Mouse (Mus musculus) liver, embryonic 15.5 days (tissue): ENCODE measurements around the gene Cenpu. TPM values are rescaled to one million over a fixed set of nuclear protein-coding genes. Genes with fewer than 3 reads are reported as not detected.

Experiments used
- ATAC-seq: fragments of 200-750 bp; cut with Nextera tagmentation; 2 replicates; pipeline ENCODE4 v1.8.0; 2017; ENCODE audit warnings: moderate number of reproducible peaks, mild to moderate bottlenecking, moderate library complexity; ENCODE audit not compliant: insufficient read depth
- H3K27ac ChIP-seq: fragments of 300-500 bp; sonication (generic); replicated peaks from 2 replicates; pipeline ENCODE4 v1.5.1; 2015; ENCODE audit warnings: mild to moderate bottlenecking, inconsistent platforms
- H3K27me3 ChIP-seq: fragments of 300-500 bp; sonication (generic); 2 replicates; pipeline ENCODE4 v1.6.1; 2015; ENCODE audit warnings: mild to moderate bottlenecking, inconsistent platforms
- H3K36me3 ChIP-seq: fragments of 300-500 bp; sonication (generic); replicated peaks from 2 replicates; pipeline ENCODE4 v1.6.1; 2015; ENCODE audit warnings: moderate library complexity, mild to moderate bottlenecking, inconsistent platforms
- H3K4me1 ChIP-seq: fragments of 300-500 bp; sonication (generic); replicated peaks from 2 replicates; pipeline ENCODE4 v1.6.1; 2015; ENCODE audit warnings: inconsistent platforms
- H3K4me2 ChIP-seq: fragments of 300-500 bp; sonication (generic); 2 replicates; pipeline ENCODE4 v1.6.1; 2015; ENCODE audit warnings: moderate library complexity, mild to moderate bottlenecking, inconsistent platforms
- H3K4me3 ChIP-seq: fragments of 300-500 bp; sonication (generic); replicated peaks from 2 replicates; pipeline ENCODE4 v1.5.1; 2015; ENCODE audit warnings: mild to moderate bottlenecking, inconsistent platforms
- H3K9ac ChIP-seq: fragments of 300-500 bp; sonication (generic); 2 replicates; pipeline ENCODE4 v1.6.1; 2015; ENCODE audit warnings: moderate library complexity, mild to moderate bottlenecking, inconsistent platforms
- H3K9me3 ChIP-seq: fragments of 300-500 bp; sonication (generic); replicated peaks from 2 replicates; pipeline ENCODE4 v1.6.1; 2016; ENCODE audit warnings: inconsistent platforms
- WGBS: fragments of 180-500 bp; shearing (Covaris S2); methylation state at CpG from one replicate; pipeline ENCODE4 v1.1.7; 2015; ENCODE audit warnings: mixed read lengths; ENCODE audit not compliant: insufficient replicate concordance; 5-methylcytosine and 5-hydroxymethylcytosine counted together
- polyA plus RNA-seq: library from polyadenylated mRNA; unstranded; fragments of >200 nt; fragmentation: Nextera tagmentation; extraction: Ambion mirVana; gene quantifications from 2 replicates; pipeline ENCODE4 v1.2.1, GENCODE M21; 2015

Cenpu gene
- polyA plus RNA-seq = 13.9 and 14.7 TPM in 2 replicates

GRCm38 (mm10) chr8:46551615-46552440, at the start of gene Cenpu:
Gene Cenpu, plus strand, starts transcription at chr8:46552028.
- peak within 1 kb of the TSS; percentile 70 for H3K9ac ChIP-seq
- under 1% methylated on average over 50 of the region's 50 CpGs for WGBS
- ATAC-seq = peak; percentile 89
- H3K9me3 ChIP-seq = no peaks in the 10 kb centered on the region
- no peaks in the 10 kb centered on the region for H3K27me3 ChIP-seq
- H3K36me3 ChIP-seq = peaks cover 22% of the 10 kb centered on the region
- H3K4me1 ChIP-seq = peaks cover 52% of the 10 kb centered on the region
- peak within 1 kb of the TSS; percentile 83 for H3K4me3 ChIP-seq
- peak within 1 kb of the TSS; percentile 85 for H3K4me2 ChIP-seq
- H3K27ac ChIP-seq = peak within 1 kb of the TSS; percentile 95

- Histone ChIP-seq H3K9me3 (no peaks in the 10 kb centered on the region), H3K27me3 (no peaks in the 10 kb centered on the region), H3K4me1 (peaks cover 69% of the 10 kb centered on the region), H3K36me3 (peaks cover 63% of the 10 kb centered on the region), H3K4me2 (no peak overlapping the region), H3K4me3 (no peak overlapping the region), H3K27ac (no peak overlapping the region; the same call in 1 of the 2 replicates), H3K9ac (no peak overlapping the region)
- no peak for ATAC-seq
- WGBS = 55% methylated on average over 19 of the region's 19 CpGs
Observed at GRCm38 (mm10) chr8:46502333-46503071, 49.3 kb upstream of the Cenpu start.

GRCm38 (mm10) chr8:46503072-46503695, 48.6 kb upstream of the Cenpu start:
- 79% methylated on average over 12 of the region's 12 CpGs for WGBS
- Histone ChIP-seq H3K9ac (no peak overlapping the region), H3K27me3 (no peaks in the 10 kb centered on the region), H3K4me3 (no peak overlapping the region), H3K4me2 (no peak overlapping the region), H3K9me3 (no peaks in the 10 kb centered on the region), H3K27ac (peak overlapping the region; percentile 35; the same call in 1 of the 2 replicates), H3K36me3 (peaks cover 64% of the 10 kb centered on the region), H3K4me1 (peaks cover 62% of the 10 kb centered on the region)
- ATAC-seq = no peak

- WGBS = 50% methylated on average over 3 of the region's 3 CpGs
- no peak for ATAC-seq
- Histone ChIP-seq H3K27ac (peak overlapping the region; percentile 35; the same call in 1 of the 2 replicates), H3K4me3 (no peak overlapping the region), H3K36me3 (peaks cover 72% of the 10 kb centered on the region), H3K9ac (no peak overlapping the region), H3K4me1 (peaks cover 53% of the 10 kb centered on the region), H3K9me3 (no peaks in the 10 kb centered on the region), H3K27me3 (no peaks in the 10 kb centered on the region), H3K4me2 (no peak overlapping the region)
Observed at GRCm38 (mm10) chr8:46504196-46504595, 47.6 kb upstream of the Cenpu start.

GRCm38 (mm10) chr8:46508488-46509395, 43.1 kb upstream of the Cenpu start:
- H3K9me3 ChIP-seq = no peaks in the 10 kb centered on the region
- no peak overlapping the region for H3K9ac ChIP-seq
- 69% methylated on average over 14 of the region's 14 CpGs for WGBS
- no peak overlapping the region for H3K4me2 ChIP-seq
- no peak for ATAC-seq
- H3K4me3 ChIP-seq = no peak overlapping the region
- H3K4me1 ChIP-seq = peaks cover 24% of the 10 kb centered on the region
- peak overlapping the region; percentile 22; the same call in 1 of the 2 replicates for H3K27ac ChIP-seq
- peaks cover 79% of the 10 kb centered on the region for H3K36me3 ChIP-seq
- no peaks in the 10 kb centered on the region for H3K27me3 ChIP-seq

GRCm38 (mm10) chr8:46509474-46509873, 42.4 kb upstream of the Cenpu start:
- Histone ChIP-seq H3K4me2 (no peak overlapping the region), H3K9me3 (no peaks in the 10 kb centered on the region), H3K27me3 (no peaks in the 10 kb centered on the region), H3K4me1 (peaks cover 17% of the 10 kb centered on the region), H3K36me3 (peaks cover 80% of the 10 kb centered on the region), H3K27ac (0 out of 2 replicates have a peak overlapping the region, but pooled peaks have one; percentile 22), H3K4me3 (no peak overlapping the region), H3K9ac (no peak overlapping the region)
- 72% methylated on average over 3 of the region's 3 CpGs for WGBS
- no peak for ATAC-seq

- no peak overlapping the region for H3K4me3 ChIP-seq
- no peak overlapping the region for H3K9ac ChIP-seq
- H3K27ac ChIP-seq = no peak overlapping the region
- no peak for ATAC-seq
- H3K4me2 ChIP-seq = no peak overlapping the region
- H3K36me3 ChIP-seq = peaks cover 77% of the 10 kb centered on the region
- H3K27me3 ChIP-seq = no peaks in the 10 kb centered on the region
- no peaks in the 10 kb centered on the region for H3K9me3 ChIP-seq
- 88% methylated on average over 9 of the region's 9 CpGs for WGBS
- H3K4me1 ChIP-seq = peaks cover 14% of the 10 kb centered on the region
Observed at GRCm38 (mm10) chr8:46511336-46511735, 40.5 kb upstream of the Cenpu start.

- H3K9ac ChIP-seq = no peak overlapping the region
- 0 out of 2 replicates have a peak, but pooled peaks have one; percentile 10 for ATAC-seq
- no peaks in the 10 kb centered on the region for H3K27me3 ChIP-seq
- H3K4me3 ChIP-seq = no peak overlapping the region
- H3K36me3 ChIP-seq = peaks cover 76% of the 10 kb centered on the region
- no peaks in the 10 kb centered on the region for H3K9me3 ChIP-seq
- WGBS = 47% methylated on average over 8 of the region's 8 CpGs
- no peak overlapping the region for H3K27ac ChIP-seq
- H3K4me2 ChIP-seq = no peak overlapping the region
- peaks cover 14% of the 10 kb centered on the region for H3K4me1 ChIP-seq
Observed at GRCm38 (mm10) chr8:46512538-46512937, 39.3 kb upstream of the Cenpu start.

GRCm38 (mm10) chr8:46514027-46514426, 37.8 kb upstream of the Cenpu start:
- H3K36me3 ChIP-seq = peaks cover 75% of the 10 kb centered on the region
- peak; percentile 76 for ATAC-seq
- H3K9me3 ChIP-seq = no peaks in the 10 kb centered on the region
- H3K4me2 ChIP-seq = no peak overlapping the region
- H3K27ac ChIP-seq = peak overlapping the region; percentile 66
- H3K9ac ChIP-seq = no peak overlapping the region
- WGBS = 84% methylated on average over 1 of the region's 1 CpGs
- no peak overlapping the region for H3K4me3 ChIP-seq
- H3K4me1 ChIP-seq = peaks cover 14% of the 10 kb centered on the region
- H3K27me3 ChIP-seq = no peaks in the 10 kb centered on the region

- Histone ChIP-seq H3K9me3 (no peaks in the 10 kb centered on the region), H3K9ac (no peak overlapping the region), H3K27me3 (no peaks in the 10 kb centered on the region), H3K4me1 (peaks cover 25% of the 10 kb centered on the region; the same call in 1 of the 2 replicates), H3K4me3 (no peak overlapping the region), H3K27ac (peak overlapping the region; percentile 34; the same call in 1 of the 2 replicates), H3K4me2 (no peak overlapping the region), H3K36me3 (peaks cover 89% of the 10 kb centered on the region)
- WGBS = 74% methylated on average over 6 of the region's 6 CpGs
- peak; percentile 29; the same call in 1 of the 2 replicates for ATAC-seq
Observed at GRCm38 (mm10) chr8:46520667-46521066, 31.2 kb upstream of the Cenpu start.
